Mouse (Mus musculus): ENCODE data around the gene Plekhm1.

- TF ChIP-seq MAX (IDR thresholded peaks at IDR 0.05; ENCODE audit: low read length) (no peak), MAZ (IDR thresholded peaks at IDR 0.05; ENCODE audit: low read depth, low read length) (no peak), TCF12 (IDR thresholded peaks at IDR 0.05; ENCODE audit: low read depth, low read length) (no peak), ZC3H11A (IDR thresholded peaks at IDR 0.05; ENCODE audit: low read depth, low read length) (no peak), CTCF (IDR thresholded peaks at IDR 0.05 in 2 of 3, conservative IDR thresholded peaks at IDR 0.05 in 1 of 3; ENCODE audit: control insufficient read depth in 1 of 3, insufficient read depth in 1 of 3, low read depth in 2 of 3, low read length in 3 of 3, poor library complexity in 1 of 3, severe bottlenecking in 1 of 3) (no peak), POLR2A (IDR thresholded peaks at IDR 0.05; ENCODE audit: control insufficient read depth in 1 of 2, insufficient read depth in 1 of 2, low read depth in 1 of 2, low read length in 2 of 2, poor library complexity in 1 of 2) (no peak), SIN3A (IDR thresholded peaks at IDR 0.05; ENCODE audit: low read length) (no peak), EP300 (IDR thresholded peaks at IDR 0.05; ENCODE audit: low read depth in 1 of 2, low read length in 2 of 2) (no peak), ZMIZ1 (IDR thresholded peaks at IDR 0.05; ENCODE audit: low read depth, low read length) (no peak), E2F4 (IDR thresholded peaks at IDR 0.05; ENCODE audit: borderline replicate concordance, low read depth, low read length) (no peak), POLR2AphosphoS2 (IDR thresholded peaks at IDR 0.05; ENCODE audit: low read length) (no peak), RCOR1 (IDR thresholded peaks at IDR 0.05; ENCODE audit: low read depth, low read length) (no peak), POLR2AphosphoS5 (IDR thresholded peaks at IDR 0.05; ENCODE audit: borderline replicate concordance, low read depth, low read length) (no peak)
Observed at GRCm38 (mm10) chr11:103339414-103340119, 72.9 kb downstream of the Plekhm1 start.

Data from MEL (cell line).